Mouse (Mus musculus): ENCODE results near the gene Kdf1.
"Not testable (repeated sequence)": the region's sequence is repeated elsewhere in the genome, so short reads cannot be mapped to it uniquely, and the experiment has no call there.

The Kdf1 gene

GRCm38 (mm10) chr4:133496738-133497445 lies 21.9 kb upstream of the Kdf1 start:
- DNase-seq, result no peak

DNA sequence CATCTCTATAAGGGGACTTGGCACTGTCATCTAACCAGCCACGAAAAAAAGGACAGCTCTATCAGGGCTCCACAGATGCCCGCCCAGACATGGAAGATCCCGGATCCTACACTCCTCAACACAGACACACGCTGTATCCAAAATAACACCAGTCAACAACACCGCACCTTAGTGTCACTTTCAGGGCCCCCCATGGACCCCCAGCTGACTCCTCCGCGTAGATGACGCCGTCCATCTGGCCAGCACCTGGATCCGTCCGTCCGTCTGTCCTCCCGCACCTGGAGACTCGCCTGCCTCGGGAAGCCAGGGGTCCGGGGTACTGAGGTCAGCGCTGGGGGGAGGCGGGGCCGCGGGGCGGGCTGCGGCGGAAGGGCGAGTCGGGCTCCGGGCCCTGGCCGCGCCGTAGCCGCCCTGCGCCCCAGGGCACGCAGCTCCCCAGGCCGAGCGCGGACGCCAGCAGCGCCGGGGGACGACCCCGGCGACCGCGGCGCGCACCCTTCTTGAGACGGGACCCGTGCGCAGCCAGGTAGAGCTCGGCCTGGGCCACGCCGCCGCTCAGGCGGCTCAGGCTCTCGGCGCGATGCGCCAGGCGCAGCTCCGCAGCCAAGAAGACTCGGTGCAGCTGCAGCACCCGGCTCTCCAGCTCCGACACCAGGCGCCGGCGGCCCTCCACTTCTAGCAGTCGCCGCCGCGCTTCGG lies 21.2 kb upstream of the Kdf1 start:
- DNase-seq, result no peak

GRCm38 (mm10) chr4:133498160-133498724 lies 20.5 kb upstream of the Kdf1 start, which contains the start of gene Trnp1:
TSS of gene Trnp1 (minus strand) at chr4:133498550.
- DNase-seq, result peak; percentile 68

- no peak for DNase-seq
Observed at GRCm38 (mm10) chr4:133501514-133501913, 17.2 kb upstream of the Kdf1 start.

- no peak for DNase-seq
Observed at GRCm38 (mm10) chr4:133504300-133504699, 14.5 kb upstream of the Kdf1 start.

- no peak for DNase-seq
Observed at GRCm38 (mm10) chr4:133504755-133505485, 13.8 kb upstream of the Kdf1 start.

GRCm38 (mm10) chr4:133506573-133506972 lies 12.2 kb upstream of the Kdf1 start:
- no peak for DNase-seq

GRCm38 (mm10) chr4:133508990-133509389 lies 9.8 kb upstream of the Kdf1 start:
- DNase-seq, result no peak

GRCm38 (mm10) chr4:133511050-133511449 lies 7.7 kb upstream of the Kdf1 start:
- no peak for DNase-seq

- DNase-seq, result not testable (repeated sequence)
Observed at GRCm38 (mm10) chr4:133512511-133512910, 6.3 kb upstream of the Kdf1 start.

DNA sequence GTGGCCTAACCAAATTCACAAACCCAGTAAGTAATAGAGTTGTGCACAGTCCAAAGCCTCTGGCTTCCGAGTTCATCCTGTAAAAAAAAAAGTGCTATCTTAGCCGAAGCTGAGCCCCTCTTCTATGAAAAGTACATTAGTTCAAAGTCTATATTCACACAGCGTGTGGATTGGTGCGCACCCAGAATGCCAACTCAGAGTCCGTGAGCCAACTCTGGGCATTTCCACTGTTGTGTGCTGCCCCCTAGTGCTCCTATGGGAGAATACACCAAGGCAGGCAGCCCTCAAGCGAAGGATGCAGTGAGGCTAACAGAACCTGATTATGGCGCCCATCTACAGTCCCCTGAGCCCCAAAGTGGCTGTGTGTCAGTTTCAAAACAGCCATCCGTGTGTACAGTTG lies 5.8 kb upstream of the Kdf1 start:
- DNase-seq, result peak; percentile 62

DNA sequence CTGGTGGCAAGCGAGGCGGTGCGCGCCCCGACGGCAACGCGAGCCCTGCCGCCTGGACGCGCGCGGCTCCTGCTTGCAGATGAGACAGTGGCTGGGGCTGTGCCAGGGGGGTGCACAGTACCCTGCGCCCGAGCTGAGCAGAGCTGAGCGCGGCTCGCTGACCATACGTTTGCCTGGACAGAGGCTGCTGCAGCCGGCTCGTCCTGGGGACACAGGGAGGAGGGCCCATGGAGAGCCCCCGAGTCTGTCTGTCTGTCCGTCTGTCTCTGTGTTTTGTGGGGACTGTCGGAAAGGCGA lies 554 bp downstream of the Kdf1 start:
- no peak for DNase-seq

DNA sequence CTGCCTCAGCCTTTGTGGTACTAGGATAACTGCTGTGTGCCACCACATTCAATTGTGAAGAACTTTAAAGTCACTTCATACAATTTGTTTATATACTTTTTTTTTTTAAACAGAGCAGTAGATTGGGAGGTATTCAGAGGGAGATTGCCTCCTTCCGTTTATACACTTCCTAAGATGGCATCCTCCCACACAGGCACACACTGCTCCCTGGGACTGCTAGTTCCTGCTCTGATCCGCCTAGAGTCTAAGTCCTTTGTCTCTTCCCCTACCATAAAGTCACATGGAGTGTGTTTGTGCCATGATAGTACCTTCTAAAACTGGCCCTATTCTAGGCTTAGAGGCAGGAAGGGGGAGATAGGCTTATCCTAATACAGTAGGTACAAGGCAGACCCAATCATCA lies 2.7 kb downstream of the Kdf1 start:
- DNase-seq, result no peak

- DNase-seq, result no peak
Observed at GRCm38 (mm10) chr4:133527788-133528187, 9.0 kb downstream of the Kdf1 start.

- DNase-seq, result no peak
Observed at GRCm38 (mm10) chr4:133532777-133533176, 14.0 kb downstream of the Kdf1 start.

- no peak for DNase-seq
Observed at GRCm38 (mm10) chr4:133536081-133536480, 17.3 kb downstream of the Kdf1 start.

- no peak for DNase-seq
Observed at GRCm38 (mm10) chr4:133536652-133537051, 17.9 kb downstream of the Kdf1 start.

- DNase-seq, result peak; percentile 96
Observed at GRCm38 (mm10) chr4:133545272-133546231, 26.8 kb downstream of the Kdf1 start, which contains the start of gene Nudc. TSS of gene Nudc (minus strand) at chr4:133545996.

- no peak for DNase-seq
Observed at GRCm38 (mm10) chr4:133552029-133552428, 33.3 kb downstream of the Kdf1 start.

DNA sequence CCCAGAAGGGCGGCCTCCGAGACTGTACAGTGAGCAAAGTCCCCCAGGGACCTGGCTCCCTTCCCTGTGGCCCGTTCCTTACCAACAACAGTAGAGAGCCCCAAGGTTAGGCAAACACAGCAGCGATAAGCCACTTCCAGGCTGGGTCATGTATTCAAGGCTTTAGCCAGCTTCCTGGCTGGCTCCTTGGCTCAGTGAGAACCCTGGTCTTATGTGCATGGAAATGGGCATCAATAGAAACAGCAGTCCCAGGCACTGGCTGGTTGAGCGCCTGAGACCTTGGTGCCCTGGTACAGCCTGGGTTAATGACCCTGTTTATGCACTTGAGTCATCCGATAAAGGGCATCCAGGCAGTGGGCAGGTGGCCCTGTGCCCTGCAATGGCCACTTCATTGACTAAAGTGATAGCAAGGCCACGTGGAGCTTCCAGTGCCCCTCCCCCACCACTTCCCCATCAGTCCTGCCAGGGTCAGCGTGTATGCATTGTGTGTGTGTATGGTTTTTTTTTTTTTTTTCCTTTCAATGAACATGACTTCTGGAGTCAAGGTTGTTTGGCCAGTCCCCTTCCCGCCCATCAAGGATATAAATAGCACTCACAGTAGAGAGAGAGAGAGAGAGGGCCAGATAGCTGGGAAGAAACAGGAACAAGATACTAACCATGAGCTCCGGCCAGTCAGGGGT lies 34.1 kb downstream of the Kdf1 start, which contains the start of gene Nr0b2:
TSS of gene Nr0b2 (plus strand) at position 609 of the 680 bp plus-strand sequence.
- peak; percentile 50 for DNase-seq

Data from liver (tissue).